Mouse (Mus musculus): ENCODE data around the gene Btg2. TPM values are rescaled to one million over a fixed set of nuclear protein-coding genes. Genes with fewer than 3 reads are reported as not detected.

Btg2 gene
- total and polyA plus RNA-seq, 3 experiments = 4.6 to 25.7 (median 13.5) TPM

GRCm38 (mm10) chr1:134106719-134107118 is 27.8 kb upstream of the Btg2 start:
- TF ChIP-seq GATA1 (IDR thresholded peaks at IDR 0.05; ENCODE audit: borderline replicate concordance, low read length) (no peak), GATA2 (IDR thresholded peaks at IDR 0.05; ENCODE audit: borderline replicate concordance, low read depth, low read length) (no peak), TAL1 (conservative IDR thresholded peaks at IDR 0.05; ENCODE audit: low read depth, low read length) (no peak), CTCF (IDR thresholded peaks at IDR 0.05; ENCODE audit: low read depth, low read length) (peak; percentile 46)
- H3K4me1 ChIP-seq (ENCODE audit: insufficient read depth, low read depth, low read length) = peaks cover 4% of the 10 kb centered on the region; the same call in 1 of the 2 replicates
- DNase-seq (ENCODE audit: low spot score) (peak; percentile 60), ATAC-seq (ENCODE audit: extremely low read depth, insufficient number of reproducible peaks, low FRiP score, poor library complexity, severe bottlenecking) (no peak)
- H3K36me3 ChIP-seq (replicated peaks) = no peaks in the 10 kb centered on the region
- peaks cover 42% of the 10 kb centered on the region for H3K27me3 ChIP-seq (ENCODE audit: insufficient read depth, low read length)
- H3K4me3 ChIP-seq (ENCODE audit: low read depth, low read length) = no peak overlapping the region
- no peaks in the 10 kb centered on the region for H3K9me3 ChIP-seq (replicated peaks)

- DNase-seq (ENCODE audit: low spot score) = no peak
- ATAC-seq (ENCODE audit: extremely low read depth, insufficient number of reproducible peaks, low FRiP score, poor library complexity, severe bottlenecking) = no peak
- Histone ChIP-seq H3K27me3 (ENCODE audit: insufficient read depth, low read length) (peaks cover 44% of the 10 kb centered on the region), H3K36me3 (replicated peaks) (no peaks in the 10 kb centered on the region), H3K4me1 (ENCODE audit: insufficient read depth, low read depth, low read length) (peaks cover 5% of the 10 kb centered on the region), H3K4me3 (ENCODE audit: low read depth, low read length) (no peak overlapping the region), H3K9me3 (replicated peaks) (no peaks in the 10 kb centered on the region)
- TF ChIP-seq CTCF (IDR thresholded peaks at IDR 0.05; ENCODE audit: low read depth, low read length) (no peak), POLR2AphosphoS5 (IDR thresholded peaks at IDR 0.05; ENCODE audit: insufficient replicate concordance, low read depth, low read length) (no peak), TAL1 (conservative IDR thresholded peaks at IDR 0.05; ENCODE audit: low read depth, low read length) (no peak), GATA1 (IDR thresholded peaks at IDR 0.05; ENCODE audit: borderline replicate concordance, low read length) (no peak)
These were observed 27.0 kb upstream of the Btg2 start for GRCm38 (mm10) chr1:134105764-134106430.

- no peak for ATAC-seq (ENCODE audit: extremely low read depth, insufficient number of reproducible peaks, low FRiP score, poor library complexity, severe bottlenecking)
These were observed 26.3 kb upstream of the Btg2 start for GRCm38 (mm10) chr1:134105043-134105763.

GRCm38 (mm10) chr1:134103861-134104260 is 24.9 kb upstream of the Btg2 start:
- peaks cover 50% of the 10 kb centered on the region for H3K27me3 ChIP-seq (ENCODE audit: insufficient read depth, low read length)

More at GRCm38 (mm10) chr1:134105043-134105763, 26.3 kb upstream of the Btg2 start:
- Histone ChIP-seq H3K4me3 (ENCODE audit: low read depth, low read length) (no peak overlapping the region), H3K27me3 (ENCODE audit: insufficient read depth, low read length) (peaks cover 49% of the 10 kb centered on the region), H3K4me1 (ENCODE audit: insufficient read depth, low read depth, low read length) (peaks cover 12% of the 10 kb centered on the region), H3K9me3 (replicated peaks) (no peaks in the 10 kb centered on the region), H3K36me3 (replicated peaks) (no peaks in the 10 kb centered on the region)
- TF ChIP-seq TAL1 (conservative IDR thresholded peaks at IDR 0.05; ENCODE audit: low read depth, low read length) = no peak
- TF ChIP-seq GATA2 (IDR thresholded peaks at IDR 0.05; ENCODE audit: borderline replicate concordance, low read depth, low read length) = no peak
- no peak for TF ChIP-seq GATA1 (IDR thresholded peaks at IDR 0.05; ENCODE audit: borderline replicate concordance, low read length)
- no peak for TF ChIP-seq CTCF (IDR thresholded peaks at IDR 0.05; ENCODE audit: low read depth, low read length)
- TF ChIP-seq POLR2AphosphoS5 (IDR thresholded peaks at IDR 0.05; ENCODE audit: insufficient replicate concordance, low read depth, low read length) = no peak
- DNase-seq (ENCODE audit: low spot score) = no peak

GRCm38 (mm10) chr1:134101593-134101992 is 22.7 kb upstream of the Btg2 start:
- Histone ChIP-seq H3K9me3 (replicated peaks) (no peaks in the 10 kb centered on the region), H3K4me3 (ENCODE audit: low read depth, low read length) (no peak overlapping the region), H3K36me3 (replicated peaks) (no peaks in the 10 kb centered on the region), H3K4me1 (ENCODE audit: insufficient read depth, low read depth, low read length) (peaks cover 47% of the 10 kb centered on the region), H3K27me3 (ENCODE audit: insufficient read depth, low read length) (peaks cover 40% of the 10 kb centered on the region)
- DNase-seq (ENCODE audit: low spot score) (no peak), ATAC-seq (ENCODE audit: extremely low read depth, insufficient number of reproducible peaks, low FRiP score, poor library complexity, severe bottlenecking) (no peak)
- no peak for TF ChIP-seq TAL1 (conservative IDR thresholded peaks at IDR 0.05; ENCODE audit: low read depth, low read length)
- TF ChIP-seq GATA2 (IDR thresholded peaks at IDR 0.05; ENCODE audit: borderline replicate concordance, low read depth, low read length) = no peak
- TF ChIP-seq CTCF (IDR thresholded peaks at IDR 0.05; ENCODE audit: low read depth, low read length) = no peak
- no peak for TF ChIP-seq GATA1 (IDR thresholded peaks at IDR 0.05; ENCODE audit: borderline replicate concordance, low read length)
- no peak for TF ChIP-seq POLR2AphosphoS5 (IDR thresholded peaks at IDR 0.05; ENCODE audit: insufficient replicate concordance, low read depth, low read length)

More at GRCm38 (mm10) chr1:134103861-134104260, 24.9 kb upstream of the Btg2 start:
- ATAC-seq (ENCODE audit: extremely low read depth, insufficient number of reproducible peaks, low FRiP score, poor library complexity, severe bottlenecking) = no peak
- Histone ChIP-seq H3K36me3 (replicated peaks) (no peaks in the 10 kb centered on the region), H3K4me3 (ENCODE audit: low read depth, low read length) (no peak overlapping the region), H3K9me3 (replicated peaks) (no peaks in the 10 kb centered on the region), H3K4me1 (ENCODE audit: insufficient read depth, low read depth, low read length) (peaks cover 24% of the 10 kb centered on the region)
- no peak for TF ChIP-seq POLR2AphosphoS5 (IDR thresholded peaks at IDR 0.05; ENCODE audit: insufficient replicate concordance, low read depth, low read length)
- TF ChIP-seq CTCF (IDR thresholded peaks at IDR 0.05; ENCODE audit: low read depth, low read length) = no peak
- TF ChIP-seq GATA2 (IDR thresholded peaks at IDR 0.05; ENCODE audit: borderline replicate concordance, low read depth, low read length) = no peak
- no peak for TF ChIP-seq GATA1 (IDR thresholded peaks at IDR 0.05; ENCODE audit: borderline replicate concordance, low read length)
- no peak for TF ChIP-seq TAL1 (conservative IDR thresholded peaks at IDR 0.05; ENCODE audit: low read depth, low read length)
- DNase-seq (ENCODE audit: low spot score) = no peak

GRCm38 (mm10) chr1:134100928-134101327 is 22.0 kb upstream of the Btg2 start:
- no peak for TF ChIP-seq GATA1 (IDR thresholded peaks at IDR 0.05; ENCODE audit: borderline replicate concordance, low read length)
- no peak for TF ChIP-seq CTCF (IDR thresholded peaks at IDR 0.05; ENCODE audit: low read depth, low read length)
- TF ChIP-seq POLR2AphosphoS5 (IDR thresholded peaks at IDR 0.05; ENCODE audit: insufficient replicate concordance, low read depth, low read length) = no peak
- no peak for TF ChIP-seq GATA2 (IDR thresholded peaks at IDR 0.05; ENCODE audit: borderline replicate concordance, low read depth, low read length)
- no peak for TF ChIP-seq TAL1 (conservative IDR thresholded peaks at IDR 0.05; ENCODE audit: low read depth, low read length)
- DNase-seq (ENCODE audit: low spot score) (no peak), ATAC-seq (ENCODE audit: extremely low read depth, insufficient number of reproducible peaks, low FRiP score, poor library complexity, severe bottlenecking) (no peak)
- Histone ChIP-seq H3K36me3 (replicated peaks) (no peaks in the 10 kb centered on the region), H3K4me1 (ENCODE audit: insufficient read depth, low read depth, low read length) (peaks cover 53% of the 10 kb centered on the region), H3K27me3 (ENCODE audit: insufficient read depth, low read length) (peaks cover 38% of the 10 kb centered on the region), H3K9me3 (replicated peaks) (no peaks in the 10 kb centered on the region), H3K4me3 (ENCODE audit: low read depth, low read length) (no peak overlapping the region)

Data from G1E (cell line).